Mouse (Mus musculus) layer of hippocampus, adult 11-12 months (tissue): ENCODE data around the gene Hoxa13.

Experiments
- DNase-seq: peaks from one replicate; pipeline ENCODE4 v3.0.0; 2022; ENCODE audit warnings: low spot score

Gene Hoxa13

GRCm38 (mm10) chr6:52260654-52261575 is at the start of gene Hoxa13:
Gene Hoxa13, minus strand, starts transcription at chr6:52260880.
- DNase-seq: no peak

- no peak for DNase-seq
Observed at GRCm38 (mm10) chr6:52310366-52310765, 49.7 kb upstream of the Hoxa13 start.

- no peak for DNase-seq
Observed at GRCm38 (mm10) chr6:52309766-52310165, 49.1 kb upstream of the Hoxa13 start.

- DNase-seq: peak; percentile 54
Observed at GRCm38 (mm10) chr6:52305877-52306389, 45.3 kb upstream of the Hoxa13 start.

GRCm38 (mm10) chr6:52303426-52303825 is 42.7 kb upstream of the Hoxa13 start:
- DNase-seq: no peak

GRCm38 (mm10) chr6:52300806-52301205 is 40.1 kb upstream of the Hoxa13 start:
- no peak for DNase-seq

- no peak for DNase-seq
Observed at GRCm38 (mm10) chr6:52298511-52298910, 37.8 kb upstream of the Hoxa13 start.

- DNase-seq: no peak
Observed at GRCm38 (mm10) chr6:52294616-52295015, 33.9 kb upstream of the Hoxa13 start.

- no peak for DNase-seq
Observed at GRCm38 (mm10) chr6:52292328-52292727, 31.6 kb upstream of the Hoxa13 start.

GRCm38 (mm10) chr6:52291021-52291860 is 30.6 kb upstream of the Hoxa13 start:
- DNase-seq: no peak

- no peak for DNase-seq
Observed at GRCm38 (mm10) chr6:52290186-52290585, 29.5 kb upstream of the Hoxa13 start.

GRCm38 (mm10) chr6:52283896-52284295 is 23.2 kb upstream of the Hoxa13 start:
- no peak for DNase-seq

GRCm38 (mm10) chr6:52281084-52281483 is 20.4 kb upstream of the Hoxa13 start:
- DNase-seq: no peak

- DNase-seq: no peak
Observed at GRCm38 (mm10) chr6:52276920-52277319, 16.2 kb upstream of the Hoxa13 start.

GRCm38 (mm10) chr6:52276382-52276781 is 15.7 kb upstream of the Hoxa13 start:
- no peak for DNase-seq

GRCm38 (mm10) chr6:52275563-52276280 is 15.0 kb upstream of the Hoxa13 start:
- no peak for DNase-seq

GRCm38 (mm10) chr6:52274576-52274975 is 13.9 kb upstream of the Hoxa13 start:
- no peak for DNase-seq

GRCm38 (mm10) chr6:52273656-52274280 is 13.1 kb upstream of the Hoxa13 start:
- no peak for DNase-seq

- DNase-seq: no peak
Observed at GRCm38 (mm10) chr6:52272766-52273655, 12.3 kb upstream of the Hoxa13 start.
